Mouse (Mus musculus): ENCODE measurements around the gene Phlda2.

DNA sequence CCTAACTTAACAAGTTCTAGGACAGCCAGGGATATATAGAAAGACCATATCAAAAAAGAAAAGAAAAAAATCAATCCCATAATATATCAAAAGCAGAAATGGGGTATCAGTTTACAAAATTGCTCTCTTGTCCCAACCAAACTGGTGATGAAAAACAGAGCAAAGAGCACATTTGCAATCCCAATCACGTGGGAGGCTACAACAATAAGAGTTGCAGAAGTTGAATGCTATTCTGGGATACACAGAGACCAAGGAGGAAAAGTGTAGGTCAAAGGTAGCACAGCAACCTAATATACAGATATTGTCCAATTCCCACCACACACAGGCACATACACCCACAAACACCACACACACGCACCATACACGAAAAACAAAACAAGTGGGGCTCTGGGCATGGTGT is 33.3 kb upstream of the Phlda2 start:
- TF ChIP-seq CTCF (IDR thresholded peaks at IDR 0.05; ENCODE audit: low read depth, low read length) (no peak), POLR2A (IDR thresholded peaks at IDR 0.05; ENCODE audit: borderline replicate concordance, low read depth, low read length) (no peak)
